Mouse (Mus musculus): ENCODE measurements around the gene Miga1.

- TF ChIP-seq HCFC1 (IDR thresholded peaks at IDR 0.05; ENCODE audit: borderline replicate concordance, insufficient read depth, low read length) = no peak
- TF ChIP-seq MAFK (IDR thresholded peaks at IDR 0.05; ENCODE audit: insufficient read depth, low read depth, low read length) = no peak
- TF ChIP-seq ZNF384 (IDR thresholded peaks at IDR 0.05; ENCODE audit: low read depth, low read length) = no peak
- no peak for TF ChIP-seq ZC3H11A (IDR thresholded peaks at IDR 0.05; ENCODE audit: borderline replicate concordance, low read depth, low read length)
- TF ChIP-seq CHD2 (IDR thresholded peaks at IDR 0.05; ENCODE audit: low read depth, low read length) = no peak
Measured at GRCm38 (mm10) chr3:152287810-152288209, 52.4 kb downstream of the Miga1 start.

Data from ES-E14 (cell line).